Mouse (Mus musculus) midbrain, embryonic 14.5 days (tissue): Measurements from ENCODE around the gene Lrba. TPM values are rescaled to one million over a fixed set of nuclear protein-coding genes. Genes with fewer than 3 reads are reported as not detected.

ENCODE experiments used
- ATAC-seq: fragments of 200-750 bp; cut with Nextera tagmentation; 2 replicates; pipeline ENCODE4 v1.8.0; 2017; ENCODE audit warnings: moderate number of reproducible peaks, moderate library complexity; ENCODE audit not compliant: low FRiP score, low TSS enrichment
- DNase-seq: peaks from one replicate; pipeline ENCODE4 v3.0.0-alpha.2; 2015
- H3K27ac ChIP-seq: fragments of 300-500 bp; sonication (generic); replicated peaks from 2 replicates; pipeline ENCODE4 v1.5.1; 2014; ENCODE audit warnings: mild to moderate bottlenecking, low read depth, low read length, moderate library complexity
- H3K27me3 ChIP-seq: fragments of 300-500 bp; sonication (generic); 2 replicates; pipeline ENCODE4 v1.6.1; 2014; ENCODE audit warnings: low read length, control low read depth, mixed read lengths; ENCODE audit not compliant: control insufficient read depth, insufficient read depth
- H3K36me3 ChIP-seq: fragments of 300-500 bp; sonication (generic); 2 replicates; pipeline ENCODE4 v1.6.1; 2014; ENCODE audit warnings: low read length, control low read depth; ENCODE audit not compliant: control insufficient read depth, insufficient read depth
- H3K4me1 ChIP-seq: fragments of 300-500 bp; sonication (generic); 2 replicates; pipeline ENCODE4 v1.6.1; 2014; ENCODE audit warnings: mild to moderate bottlenecking, antibody characterized with exemption, low read length, control low read depth; ENCODE audit not compliant: control insufficient read depth, insufficient read depth
- H3K4me2 ChIP-seq: fragments of 300-500 bp; sonication (generic); 2 replicates; pipeline ENCODE4 v1.6.1; 2014; ENCODE audit warnings: mild to moderate bottlenecking, low read length, moderate library complexity
- H3K4me3 ChIP-seq: fragments of 300-500 bp; sonication (generic); replicated peaks from 2 replicates; pipeline ENCODE4 v1.5.1; 2014; ENCODE audit warnings: low read depth, low read length
- H3K9ac ChIP-seq: fragments of 300-500 bp; sonication (generic); replicated peaks from 2 replicates; pipeline ENCODE4 v1.6.1; 2014; ENCODE audit warnings: mild to moderate bottlenecking, low read length, moderate library complexity
- H3K9me3 ChIP-seq: fragments of 300-500 bp; sonication (generic); 2 replicates; pipeline ENCODE4 v1.6.1; 2016; ENCODE audit warnings: low read length, control low read depth, mixed read lengths; ENCODE audit not compliant: control insufficient read depth
- WGBS: fragments of 180-500 bp; shearing (Covaris S2); extraction: QIAGEN DNeasy Blood & Tissue Kit; methylation state at CpG from one replicate; pipeline ENCODE4 v1.1.7; 2014; 5-methylcytosine and 5-hydroxymethylcytosine counted together
- polyA plus RNA-seq: library from polyadenylated mRNA; unstranded; fragments of >200 nt; fragmentation: Nextera tagmentation; extraction: Ambion mirVana; gene quantifications from 2 replicates; pipeline ENCODE4 v1.2.1, GENCODE M21; 2014

Lrba gene
- polyA plus RNA-seq, 1 experiment from 2014 or later, result 10.2 TPM

- Histone ChIP-seq H3K27me3 (no peaks in the 10 kb centered on the region), H3K4me3 (no peak overlapping the region), H3K9ac (no peak overlapping the region), H3K4me2 (no peak overlapping the region), H3K36me3 (peaks cover 65% of the 10 kb centered on the region), H3K27ac (peak overlapping the region; percentile 20), H3K4me1 (0 out of 2 replicates have a peak, but pooled peaks cover 8% of the 10 kb centered on the region), H3K9me3 (no peaks in the 10 kb centered on the region)
- WGBS, result 85% methylated on average over 10 of the region's 10 CpGs
- ATAC-seq (no peak; the same call in 1 of the 2 replicates), DNase-seq (no peak)
Observed at GRCm38 (mm10) chr3:86787423-86788123, 563.1 kb downstream of the Lrba start.

GRCm38 (mm10) chr3:86788711-86789110 lies 564.2 kb downstream of the Lrba start:
- no peak for ATAC-seq
- peak overlapping the region; percentile 60; the same call in 1 of the 2 replicates for H3K27ac ChIP-seq
- H3K9me3 ChIP-seq, result no peaks in the 10 kb centered on the region
- peaks cover 70% of the 10 kb centered on the region for H3K36me3 ChIP-seq
- WGBS, result 43% methylated on average over 6 of the region's 6 CpGs
- no peak overlapping the region for H3K4me2 ChIP-seq
- no peak overlapping the region for H3K9ac ChIP-seq
- H3K27me3 ChIP-seq, result no peaks in the 10 kb centered on the region
- no peak overlapping the region for H3K4me3 ChIP-seq
- DNase-seq, result peak; percentile 92
- 0 out of 2 replicates have a peak, but pooled peaks cover 8% of the 10 kb centered on the region for H3K4me1 ChIP-seq

GRCm38 (mm10) chr3:86789752-86790151 lies 565.3 kb downstream of the Lrba start:
- Histone ChIP-seq H3K36me3 (peaks cover 61% of the 10 kb centered on the region), H3K27me3 (no peaks in the 10 kb centered on the region), H3K9me3 (no peaks in the 10 kb centered on the region), H3K4me1 (0 out of 2 replicates have a peak, but pooled peaks cover 8% of the 10 kb centered on the region), H3K27ac (no peak overlapping the region), H3K4me2 (no peak overlapping the region), H3K9ac (no peak overlapping the region), H3K4me3 (no peak overlapping the region)
- ATAC-seq (no peak), DNase-seq (no peak)
- 84% methylated on average over 5 of the region's 5 CpGs for WGBS

GRCm38 (mm10) chr3:86793264-86793663 lies 568.8 kb downstream of the Lrba start:
- Histone ChIP-seq H3K27me3 (no peaks in the 10 kb centered on the region), H3K9me3 (no peaks in the 10 kb centered on the region), H3K36me3 (peaks cover 65% of the 10 kb centered on the region), H3K27ac (no peak overlapping the region), H3K4me3 (no peak overlapping the region), H3K4me1 (0 out of 2 replicates have a peak, but pooled peaks cover 8% of the 10 kb centered on the region), H3K9ac (no peak overlapping the region), H3K4me2 (no peak overlapping the region)
- no peak for DNase-seq
- ATAC-seq, result no peak
- WGBS, result 86% methylated on average over 4 of the region's 4 CpGs

- H3K9me3 ChIP-seq, result no peaks in the 10 kb centered on the region
- DNase-seq, result no peak
- 0 out of 2 replicates have a peak, but pooled peaks cover 7% of the 10 kb centered on the region for H3K4me1 ChIP-seq
- no peaks in the 10 kb centered on the region for H3K27me3 ChIP-seq
- peaks cover 69% of the 10 kb centered on the region for H3K36me3 ChIP-seq
- no peak overlapping the region for H3K9ac ChIP-seq
- no peak for ATAC-seq
- no peak overlapping the region for H3K27ac ChIP-seq
- WGBS, result 47% methylated on average over 1 of the region's 1 CpGs
- no peak overlapping the region for H3K4me2 ChIP-seq
- H3K4me3 ChIP-seq, result no peak overlapping the region
Observed at GRCm38 (mm10) chr3:86793720-86794191, 569.3 kb downstream of the Lrba start.

- H3K4me3 ChIP-seq, result no peak overlapping the region
- no peak overlapping the region for H3K27ac ChIP-seq
- H3K4me1 ChIP-seq, result no peaks in the 10 kb centered on the region
- DNase-seq (peak; percentile 57), ATAC-seq (no peak)
- WGBS, result 46% methylated on average over 6 of the region's 6 CpGs
- H3K4me2 ChIP-seq, result no peak overlapping the region
- no peaks in the 10 kb centered on the region for H3K9me3 ChIP-seq
- no peaks in the 10 kb centered on the region for H3K27me3 ChIP-seq
- peaks cover 60% of the 10 kb centered on the region for H3K36me3 ChIP-seq
- H3K9ac ChIP-seq, result no peak overlapping the region
Observed at GRCm38 (mm10) chr3:86796716-86797115, 572.2 kb downstream of the Lrba start.

GRCm38 (mm10) chr3:86797871-86798460 lies 573.5 kb downstream of the Lrba start:
- Histone ChIP-seq H3K36me3 (peaks cover 58% of the 10 kb centered on the region), H3K9ac (no peak overlapping the region)
- WGBS, result 88% methylated on average over 13 of the region's 13 CpGs

GRCm38 (mm10) chr3:86799041-86799440 lies 574.6 kb downstream of the Lrba start:
- Histone ChIP-seq H3K4me1 (no peaks in the 10 kb centered on the region), H3K4me3 (no peak overlapping the region), H3K36me3 (peaks cover 52% of the 10 kb centered on the region), H3K27me3 (no peaks in the 10 kb centered on the region), H3K9me3 (no peaks in the 10 kb centered on the region), H3K9ac (no peak overlapping the region), H3K4me2 (no peak overlapping the region), H3K27ac (no peak overlapping the region)
- no peak for ATAC-seq
- WGBS, result 95% methylated on average over 9 of the region's 9 CpGs
- no peak for DNase-seq

More at GRCm38 (mm10) chr3:86797871-86798460, 573.5 kb downstream of the Lrba start:
- no peak for DNase-seq
- H3K27ac ChIP-seq, result 0 out of 2 replicates have a peak overlapping the region, but pooled peaks have one; percentile 8
- no peaks in the 10 kb centered on the region for H3K4me1 ChIP-seq
- no peak for ATAC-seq
- no peak overlapping the region for H3K4me3 ChIP-seq
- no peaks in the 10 kb centered on the region for H3K27me3 ChIP-seq
- H3K9me3 ChIP-seq, result no peaks in the 10 kb centered on the region
- no peak overlapping the region for H3K4me2 ChIP-seq
